Mouse (Mus musculus): ENCODE measurements around the gene 1700018B08Rik.

Gene 1700018B08Rik

DNA sequence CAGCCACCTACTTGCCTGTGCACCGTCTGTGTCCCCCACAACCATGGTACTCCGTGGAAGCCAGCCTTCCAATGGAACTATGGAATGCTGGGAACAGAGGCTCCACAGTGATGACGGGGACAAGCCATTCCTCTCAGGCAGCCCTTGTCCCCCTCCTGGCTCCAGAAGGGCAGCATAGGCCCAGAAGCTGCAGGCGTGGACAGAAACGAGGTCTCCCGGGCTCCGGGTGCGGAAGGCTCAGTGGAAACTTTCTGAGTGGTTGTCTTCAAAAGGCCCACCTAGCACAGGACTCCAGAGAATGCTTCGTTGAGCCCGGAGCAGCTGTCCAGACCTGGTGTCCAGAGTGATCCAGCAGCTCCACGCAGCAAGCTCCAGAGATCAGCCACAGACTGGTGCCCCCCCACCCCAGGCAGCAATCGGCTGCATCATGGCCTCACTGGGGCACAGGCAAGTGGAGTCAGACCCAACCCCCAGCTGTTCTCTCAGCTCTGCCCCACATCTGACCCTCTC lies at the start of gene 1700018B08Rik:
1700018B08Rik (minus strand) TSS at position 45 of the 510 bp plus-strand sequence.
- peak in 1 of 2 experiments; percentile 58 for DNase-seq (ENCODE audit: low spot score in 2 of 2)

GRCm38 (mm10) chr8:121593293-121593692 lies 49.2 kb upstream of the 1700018B08Rik start:
- no peak for DNase-seq (ENCODE audit: low spot score in 2 of 2)

DNA sequence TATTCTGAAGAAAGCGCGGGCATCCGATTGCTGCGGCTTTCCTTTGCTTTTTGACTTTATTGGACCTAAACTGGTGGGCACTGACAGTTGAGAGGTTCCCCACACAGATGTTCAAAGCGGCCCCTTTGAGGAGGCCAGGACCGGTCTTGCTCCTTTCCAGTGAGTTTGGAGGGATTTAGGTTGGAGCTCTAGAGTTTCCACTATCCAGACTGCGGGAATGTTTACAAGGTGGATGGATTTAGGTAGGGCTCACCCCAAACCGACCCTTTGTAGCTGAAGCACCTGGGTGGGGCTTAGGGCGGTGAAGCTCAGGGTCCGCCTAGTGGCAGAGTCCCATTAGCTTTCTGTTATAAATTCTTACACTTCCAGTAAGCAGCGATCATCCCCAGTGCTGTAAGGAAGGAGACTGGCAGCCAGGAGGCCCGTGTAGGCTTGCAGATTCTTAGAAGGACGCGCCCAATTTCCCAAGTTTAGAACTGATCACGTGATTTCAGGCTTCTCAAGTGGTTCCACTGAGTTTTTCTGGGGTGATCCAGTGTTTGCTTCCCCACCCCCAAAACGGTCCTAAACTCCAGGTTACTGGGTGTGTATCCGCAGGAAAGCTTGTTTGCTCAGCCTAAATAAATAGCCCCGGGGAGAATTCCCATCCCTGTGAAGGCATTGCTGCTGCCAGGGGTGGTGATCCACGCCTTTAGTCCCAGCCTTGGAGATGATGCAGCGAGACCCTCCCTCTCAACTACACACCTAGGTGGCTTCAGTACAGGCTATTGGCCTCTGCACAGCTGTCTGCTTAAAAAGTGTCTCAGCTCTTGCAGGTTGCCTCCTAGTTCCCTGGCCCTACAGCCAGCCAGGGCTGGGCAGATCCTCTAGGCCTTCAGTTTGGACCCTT lies 47.3 kb upstream of the 1700018B08Rik start:
- DNase-seq (ENCODE audit: low spot score in 2 of 2): peak; percentile 66 to 78

DNA sequence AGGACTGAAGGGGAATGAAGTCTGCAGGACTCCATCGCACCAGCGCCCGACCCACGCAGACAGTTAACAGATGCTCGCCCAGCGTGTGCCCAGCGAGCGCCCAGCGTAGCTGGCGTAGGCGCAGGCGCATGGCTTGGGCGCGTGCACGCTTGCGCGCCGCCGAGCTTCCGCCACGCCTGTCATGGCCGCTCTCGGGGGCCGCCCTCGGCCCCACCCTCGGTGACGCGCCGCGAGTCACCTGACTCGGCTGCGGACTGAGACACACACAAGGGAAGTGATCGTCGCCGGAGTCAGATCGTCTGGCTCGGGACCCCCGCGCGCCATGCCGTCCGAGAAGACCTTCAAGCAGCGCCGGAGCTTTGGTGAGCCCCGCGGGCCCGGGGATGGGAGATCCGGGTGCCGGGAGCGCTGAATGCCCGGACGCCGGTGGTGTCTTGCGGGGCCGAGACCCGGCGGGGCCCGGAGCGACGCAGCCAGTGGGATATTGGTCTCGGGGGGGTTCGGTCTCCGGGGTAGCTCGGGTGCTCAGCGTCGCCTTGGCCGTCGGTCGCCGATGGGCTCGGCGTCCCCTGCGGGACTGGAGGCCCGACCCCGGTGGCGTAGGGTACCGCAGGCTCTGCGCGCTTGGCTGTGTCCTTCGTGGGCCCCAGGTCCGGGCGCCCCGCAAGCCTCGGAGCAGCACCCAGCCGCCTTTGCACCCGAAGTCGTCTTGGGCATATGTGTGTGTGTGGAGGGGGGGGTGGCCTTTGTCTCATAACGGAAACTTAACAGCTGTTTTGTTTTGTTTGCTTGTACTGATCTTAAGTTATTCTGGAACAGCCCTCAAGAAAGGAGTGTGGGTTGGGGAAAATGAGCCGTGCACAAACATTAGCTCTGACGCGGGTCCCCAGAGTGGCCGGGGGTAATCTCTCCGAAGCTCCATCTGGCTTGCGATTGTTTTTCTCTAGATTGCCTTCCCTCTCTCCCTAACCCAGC lies 46.4 kb upstream of the 1700018B08Rik start, which contains the start of gene Map1lc3b:
Map1lc3b (plus strand) TSS at position 159 of the 975 bp plus-strand sequence.
- peak; percentile 96 to 98 for DNase-seq (ENCODE audit: low spot score in 2 of 2)

DNA sequence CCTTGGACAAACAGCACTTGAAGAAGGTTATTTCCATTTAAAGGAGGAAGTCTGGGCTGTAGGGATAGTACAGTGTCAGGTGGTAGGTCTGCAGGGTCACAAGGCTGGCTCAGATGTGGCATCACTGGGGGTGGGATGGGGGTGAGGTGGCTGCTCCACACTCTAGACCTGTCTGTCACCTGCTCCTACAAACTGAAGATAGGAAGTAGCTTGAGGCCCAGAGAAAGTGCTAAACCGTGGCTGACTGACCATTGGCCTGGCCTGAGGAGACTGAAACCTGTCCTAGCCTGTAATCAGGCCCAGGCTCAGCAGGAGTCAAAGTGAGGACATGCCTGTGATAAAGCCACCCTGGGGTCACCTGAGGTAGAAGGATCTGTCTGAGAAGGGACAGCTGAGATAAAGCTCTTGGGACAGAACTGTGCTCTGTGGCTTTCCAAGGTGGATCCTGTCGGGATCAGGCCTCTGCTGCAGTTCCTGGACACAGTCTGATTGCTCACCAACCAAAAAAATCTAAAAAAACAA lies 45.1 kb upstream of the 1700018B08Rik start:
- no peak for DNase-seq (ENCODE audit: low spot score in 2 of 2)

GRCm38 (mm10) chr8:121588750-121589149 lies 44.6 kb upstream of the 1700018B08Rik start:
- DNase-seq (ENCODE audit: low spot score in 2 of 2): peak in 1 of 2 experiments; percentile 44

DNA sequence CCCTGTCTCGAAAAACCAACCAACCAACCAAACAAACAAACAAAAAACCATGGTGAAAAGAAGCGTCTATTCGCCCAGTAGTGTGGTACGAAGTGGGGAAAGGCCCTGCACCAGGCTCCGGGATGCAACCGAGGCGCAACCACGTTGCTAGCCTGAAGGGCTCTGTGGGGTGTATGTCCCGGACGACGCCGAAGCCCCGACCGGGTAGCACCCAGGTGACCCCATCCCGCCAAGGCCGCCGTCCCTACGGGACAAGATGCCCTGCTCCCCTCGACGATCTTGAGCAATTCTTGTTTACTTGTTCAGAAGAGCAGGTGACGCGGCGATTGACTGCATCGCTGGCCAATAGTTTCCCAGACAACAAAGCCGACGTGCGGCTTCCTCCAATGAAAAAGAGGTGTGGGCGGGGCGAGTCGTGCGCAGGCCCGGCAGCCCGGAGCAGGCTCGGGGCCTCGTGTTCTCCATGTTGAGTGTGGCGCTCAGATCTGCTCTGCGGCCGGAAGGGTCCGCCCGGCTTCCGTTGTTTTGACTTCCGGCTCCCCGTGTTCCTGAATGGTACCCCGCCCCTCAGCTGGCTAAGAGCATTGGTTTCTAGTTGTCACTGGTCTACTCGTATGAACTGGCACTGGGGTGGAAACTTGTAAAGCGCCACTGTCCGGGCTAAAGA lies 41.2 kb upstream of the 1700018B08Rik start:
- DNase-seq (ENCODE audit: low spot score in 2 of 2): peak; percentile 99

- DNase-seq (ENCODE audit: low spot score in 2 of 2): no peak
These were observed 40.6 kb upstream of the 1700018B08Rik start for GRCm38 (mm10) chr8:121584730-121585129.

DNA sequence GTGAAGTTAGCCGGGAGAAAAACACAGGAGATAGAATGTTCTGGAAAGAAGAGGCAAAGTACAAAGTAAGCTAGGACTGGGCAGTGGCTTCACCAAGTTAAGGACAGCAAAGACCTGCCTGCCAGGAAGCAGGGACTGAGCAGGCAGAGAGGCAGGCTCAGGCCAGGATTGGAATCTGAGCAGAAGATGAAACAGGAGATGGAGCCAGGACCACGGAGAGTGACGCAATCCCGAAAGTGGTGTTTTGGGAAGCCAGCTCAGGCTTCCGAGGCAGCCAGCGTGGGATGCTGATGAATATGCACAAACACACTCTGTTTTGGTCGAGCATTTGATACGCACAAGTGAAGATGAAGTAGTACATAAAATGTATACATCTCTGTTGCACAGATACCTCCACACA lies 39.5 kb upstream of the 1700018B08Rik start:
- no peak for DNase-seq (ENCODE audit: low spot score in 2 of 2)

- DNase-seq (ENCODE audit: low spot score in 2 of 2): no peak
These were observed 36.3 kb upstream of the 1700018B08Rik start for GRCm38 (mm10) chr8:121580465-121580864.

- DNase-seq (ENCODE audit: low spot score in 2 of 2): peak; percentile 95 to 97
These were observed 34.7 kb upstream of the 1700018B08Rik start, which contains the start of gene Fbxo31 for GRCm38 (mm10) chr8:121578676-121579451. Gene Fbxo31, minus strand, starts transcription at chr8:121578806.

GRCm38 (mm10) chr8:121577751-121578675 lies 33.9 kb upstream of the 1700018B08Rik start:
- no peak for DNase-seq (ENCODE audit: low spot score in 2 of 2)

GRCm38 (mm10) chr8:121575661-121576060 lies 31.5 kb upstream of the 1700018B08Rik start:
- no peak for DNase-seq (ENCODE audit: low spot score in 2 of 2)

GRCm38 (mm10) chr8:121573275-121573674 lies 29.2 kb upstream of the 1700018B08Rik start:
- DNase-seq (ENCODE audit: low spot score in 2 of 2): no peak

- DNase-seq (ENCODE audit: low spot score in 2 of 2): no peak
These were observed 28.0 kb upstream of the 1700018B08Rik start for GRCm38 (mm10) chr8:121572121-121572520.

- no peak for DNase-seq (ENCODE audit: low spot score in 2 of 2)
These were observed 26.7 kb upstream of the 1700018B08Rik start for GRCm38 (mm10) chr8:121570801-121571200.

DNA sequence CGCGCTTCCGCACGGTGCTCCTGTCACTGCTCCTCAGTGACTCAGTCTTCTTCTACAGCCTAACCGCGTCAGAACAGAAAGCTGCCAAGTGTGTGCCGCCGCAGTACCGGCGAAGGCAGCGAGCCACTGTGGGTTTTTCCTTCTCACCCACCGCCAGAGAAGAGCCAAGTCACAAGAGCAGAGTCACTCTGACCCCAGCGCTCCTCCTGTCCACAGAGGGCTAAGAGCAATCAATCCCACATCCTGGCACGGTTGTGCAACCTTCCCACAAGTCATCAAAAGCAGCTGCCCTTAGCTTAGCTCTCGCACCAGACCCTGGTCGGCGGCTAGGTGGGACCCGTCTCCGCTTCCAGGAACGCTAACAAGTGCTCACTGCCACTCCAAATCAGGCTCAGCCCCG lies 26.2 kb upstream of the 1700018B08Rik start:
- DNase-seq (ENCODE audit: low spot score in 2 of 2): no peak

GRCm38 (mm10) chr8:121568321-121568720 lies 24.2 kb upstream of the 1700018B08Rik start:
- no peak for DNase-seq (ENCODE audit: low spot score in 2 of 2)

DNA sequence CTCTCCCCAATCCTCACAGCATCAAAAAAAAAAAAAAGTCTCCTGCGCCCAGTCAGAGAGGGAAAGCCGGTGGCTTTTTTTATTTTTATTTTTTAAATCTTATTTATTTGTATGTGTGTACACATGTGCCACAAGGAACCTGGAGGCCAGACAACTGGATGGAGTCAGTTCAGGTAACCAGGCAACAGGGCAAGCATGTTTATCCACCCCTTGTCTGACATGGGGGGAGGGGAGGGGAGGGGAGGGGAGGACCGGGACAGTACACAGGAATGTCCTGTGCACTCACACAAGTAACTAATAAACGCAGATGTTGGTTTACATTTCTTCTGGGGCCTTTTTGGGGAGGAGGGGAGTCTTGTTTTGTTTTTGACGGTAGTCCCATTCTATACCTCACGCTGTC lies 19.6 kb upstream of the 1700018B08Rik start:
- no peak for DNase-seq (ENCODE audit: low spot score in 2 of 2)

Measured in spleen, postnatal 4 days (tissue).